Mouse (Mus musculus): Measurements from ENCODE around the gene Trub2.

Gene Trub2

GRCm38 (mm10) chr2:29731545-29731944 is 56.8 kb downstream of the Trub2 start:
- intact Hi-C loops (cut with DNase I): loop anchor here (1.0 kb wide), 1 partner anchor 112 kb away; the partner anchor contains the start of gene Rapgef1

DNA sequence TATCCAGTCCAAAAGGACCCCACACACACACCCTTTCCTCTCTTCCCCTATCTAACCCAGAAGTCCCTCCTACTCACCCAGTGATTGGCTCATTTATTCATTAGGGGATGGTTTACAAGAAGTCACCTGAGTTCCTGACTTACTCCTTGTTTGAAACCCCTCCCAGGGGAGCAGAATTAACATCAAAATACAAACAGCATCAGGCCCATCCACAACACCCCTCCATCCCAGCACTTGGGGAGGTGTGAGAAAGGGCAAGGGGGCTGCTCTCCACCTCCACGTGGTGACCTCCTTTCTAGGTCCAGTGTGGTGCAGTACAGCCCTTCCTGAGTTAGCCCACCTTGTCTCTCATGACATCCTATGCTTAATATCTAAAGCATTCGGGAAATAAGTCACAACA is 58.8 kb downstream of the Trub2 start:
- intact Hi-C loops (cut with DNase I): no loop called here

DNA sequence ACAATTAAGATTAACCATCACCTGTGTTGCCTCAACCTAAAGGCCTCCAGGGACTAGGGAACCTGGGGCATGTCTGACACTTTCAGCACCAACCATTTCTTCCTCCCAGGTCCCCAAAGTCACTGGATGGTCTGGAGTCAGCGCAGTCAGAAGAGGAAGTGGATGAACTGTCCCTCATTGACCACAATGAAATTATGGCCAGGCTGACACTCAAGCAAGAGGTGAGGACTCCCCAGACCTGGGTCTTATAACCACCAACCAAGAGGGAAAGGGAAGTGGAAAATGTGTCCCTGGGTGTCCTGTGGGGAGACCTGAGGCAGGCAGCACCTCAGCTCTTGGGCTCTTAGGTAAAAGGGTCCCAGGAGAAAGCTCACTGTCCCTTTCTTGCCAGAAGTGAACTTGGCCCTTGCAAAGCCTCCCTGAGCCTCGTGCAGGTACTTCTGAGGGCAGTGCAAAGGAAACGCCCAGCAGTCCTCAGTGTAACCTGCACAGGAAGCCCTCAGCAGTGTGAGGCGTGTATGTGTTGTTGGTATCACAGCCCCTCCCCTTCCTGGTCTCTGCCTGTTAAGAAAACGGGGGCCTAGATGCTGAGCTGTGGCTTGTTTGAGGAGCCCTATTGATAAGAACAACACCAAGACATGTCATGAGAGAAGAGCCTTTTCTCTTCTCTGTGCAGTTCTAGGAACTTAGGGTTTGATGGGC is 63.5 kb downstream of the Trub2 start:
- intact Hi-C loops (cut with DNase I): no loop called here

- intact Hi-C loops (cut with DNase I): no loop called here
Observed at GRCm38 (mm10) chr2:29723132-29723531, 65.2 kb downstream of the Trub2 start.

DNA sequence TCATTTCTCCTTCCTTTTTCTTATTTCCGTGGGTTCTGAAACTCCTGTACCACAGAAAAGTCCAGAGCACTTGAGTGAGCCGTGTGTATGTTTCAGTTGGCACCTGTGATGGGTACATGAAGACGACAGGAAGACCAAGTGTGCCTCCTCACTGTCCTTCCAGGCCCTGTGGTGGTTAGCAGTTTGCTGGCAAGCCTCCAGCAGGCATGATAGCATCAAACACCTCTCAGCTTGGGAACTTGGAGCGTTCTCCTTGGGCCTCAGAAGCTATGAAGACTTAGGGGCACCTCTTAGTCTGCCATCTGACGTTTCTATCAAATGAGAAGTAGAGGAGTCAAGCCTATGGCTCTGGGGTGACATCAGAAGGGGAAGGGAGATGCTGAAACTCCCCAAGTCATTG is 69.7 kb downstream of the Trub2 start:
- intact Hi-C loops (cut with DNase I): no loop called here

DNA sequence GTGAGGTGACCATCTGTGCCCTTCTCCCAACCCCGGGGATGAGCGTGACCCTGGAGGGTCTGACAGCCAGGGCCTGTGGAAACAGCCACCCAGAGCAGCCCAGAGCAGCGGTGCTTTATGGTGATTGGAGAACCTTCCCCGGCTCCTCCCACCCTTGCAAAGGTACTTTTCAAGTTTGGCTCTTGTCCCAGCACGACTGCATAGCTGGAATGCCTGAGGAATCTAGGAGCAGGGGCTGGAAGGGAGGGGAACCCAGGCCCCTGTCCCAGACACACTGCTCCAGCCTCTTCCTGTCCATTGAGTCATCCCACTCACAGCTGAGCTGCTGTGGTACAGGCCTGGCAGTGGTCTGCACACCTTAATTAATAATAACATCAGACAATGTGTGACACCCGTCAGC is 71.6 kb downstream of the Trub2 start:
- intact Hi-C loops (cut with DNase I): no loop called here

- intact Hi-C loops (cut with DNase I): no loop called here
Observed at GRCm38 (mm10) chr2:29716143-29716542, 72.2 kb downstream of the Trub2 start.

DNA sequence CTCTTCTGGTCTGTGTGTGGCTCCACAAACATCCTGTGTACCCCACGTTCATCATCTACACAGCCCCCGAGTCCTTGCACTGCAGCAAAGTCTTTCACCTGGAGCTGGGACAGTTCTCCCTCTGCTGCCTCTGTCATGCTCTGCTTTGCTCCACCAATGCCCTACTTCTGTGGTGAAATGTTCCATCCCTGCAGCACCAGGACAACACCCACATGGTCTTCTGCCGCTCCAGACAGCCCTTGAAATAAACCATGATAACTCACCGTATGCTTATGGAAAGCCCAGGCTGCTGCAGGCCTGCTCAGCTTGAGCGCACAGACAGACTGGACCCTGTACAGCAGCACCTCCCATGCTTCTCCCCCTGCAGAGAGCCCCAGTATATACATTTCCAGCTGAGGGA is 74.2 kb downstream of the Trub2 start:
- intact Hi-C loops (cut with DNase I): no loop called here

GRCm38 (mm10) chr2:29713501-29713900 is 74.8 kb downstream of the Trub2 start:
- intact Hi-C loops (cut with DNase I): no loop called here

GRCm38 (mm10) chr2:29711877-29712276 is 76.4 kb downstream of the Trub2 start:
- intact Hi-C loops (cut with DNase I): no loop called here

All from adrenal gland (tissue).